Mouse (Mus musculus) heart, embryonic 15.5 days (tissue): ENCODE measurements around the gene Dph2. TPM values are rescaled to one million over a fixed set of nuclear protein-coding genes. Genes with fewer than 3 reads are reported as not detected.
A peak's percentile ranks its signal among the peaks of the same experiment; 100 is the strongest.

Experiments
- ATAC-seq: fragments of 200-750 bp; cut with Nextera tagmentation; replicated peaks from 2 replicates; pipeline ENCODE4 v1.8.0; 2017; ENCODE audit warnings: low read depth, moderate TSS enrichment; ENCODE audit not compliant: insufficient number of reproducible peaks, insufficient read depth, low FRiP score
- H3K27ac ChIP-seq: fragments of 300-500 bp; sonication (generic); 2 replicates; pipeline ENCODE4 v1.5.1; 2015; ENCODE audit warnings: mild to moderate bottlenecking, inconsistent platforms
- H3K27me3 ChIP-seq: fragments of 300-500 bp; sonication (generic); 2 replicates; pipeline ENCODE4 v1.6.1; 2015; ENCODE audit warnings: inconsistent platforms
- H3K36me3 ChIP-seq: fragments of 300-500 bp; sonication (generic); 2 replicates; pipeline ENCODE4 v1.6.1; 2015; ENCODE audit warnings: mild to moderate bottlenecking, inconsistent platforms
- H3K4me1 ChIP-seq: fragments of 300-500 bp; sonication (generic); replicated peaks from 2 replicates; pipeline ENCODE4 v1.6.1; 2015; ENCODE audit warnings: inconsistent platforms
- H3K4me2 ChIP-seq: fragments of 300-500 bp; sonication (generic); 2 replicates; pipeline ENCODE4 v1.6.1; 2015; ENCODE audit warnings: inconsistent platforms, mild to moderate bottlenecking, moderate library complexity
- H3K4me3 ChIP-seq: fragments of 300-500 bp; sonication (generic); 2 replicates; pipeline ENCODE4 v1.5.1; 2015; ENCODE audit warnings: mild to moderate bottlenecking, inconsistent platforms
- H3K9ac ChIP-seq: fragments of 300-500 bp; sonication (generic); 2 replicates; pipeline ENCODE4 v1.6.1; 2015; ENCODE audit warnings: mild to moderate bottlenecking, inconsistent platforms
- H3K9me3 ChIP-seq: fragments of 300-500 bp; sonication (generic); replicated peaks from 2 replicates; pipeline ENCODE4 v1.6.1; 2016; ENCODE audit warnings: inconsistent platforms
- WGBS: fragments of 180-500 bp; shearing (Covaris S2); methylation state at CpG from one replicate; pipeline ENCODE4 v1.1.7; 2015; ENCODE audit warnings: mixed read lengths; 5-methylcytosine and 5-hydroxymethylcytosine counted together
- polyA plus RNA-seq: library from polyadenylated mRNA; unstranded; fragments of >200 nt; fragmentation: Nextera tagmentation; extraction: Ambion mirVana; gene quantifications from 2 replicates; pipeline ENCODE4 v1.2.1, GENCODE M21; 2015

The Dph2 gene
- polyA plus RNA-seq, 1 experiment from 2014 or later = 9.5 TPM

DNA sequence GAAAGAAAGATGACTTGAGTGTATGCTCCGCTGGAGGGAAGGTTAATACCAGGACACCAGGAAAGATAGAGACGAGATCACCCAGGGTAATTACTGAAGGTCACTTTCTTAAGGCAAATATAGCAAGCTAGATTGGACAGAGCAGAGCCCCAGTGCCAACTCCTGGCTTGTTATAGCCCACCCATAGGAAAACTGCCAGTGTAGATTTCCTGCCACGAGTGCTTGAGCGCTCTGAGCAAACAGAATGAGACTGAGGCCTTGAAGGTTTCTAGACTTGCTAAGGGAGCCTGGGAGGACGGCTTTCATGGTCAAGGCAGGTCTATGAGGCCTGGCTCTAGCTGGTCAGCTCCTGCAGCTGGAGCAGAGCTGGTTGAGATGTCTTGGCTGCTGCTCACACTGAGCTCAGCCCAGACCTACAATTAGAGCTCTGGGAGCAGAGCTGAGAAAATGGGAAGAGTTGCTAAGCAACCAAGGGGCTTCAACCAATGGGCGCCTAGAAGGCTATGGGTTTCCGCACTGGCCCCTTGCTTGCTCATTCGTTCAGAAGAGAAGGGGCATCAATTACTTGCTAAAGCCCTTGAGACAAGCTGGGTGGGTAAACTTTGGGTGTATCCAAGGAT, 17.1 kb upstream of the Dph2 start:
- no peaks in the 10 kb centered on the region for H3K27me3 ChIP-seq
- H3K9ac ChIP-seq = no peak overlapping the region
- H3K4me3 ChIP-seq = no peak overlapping the region
- H3K36me3 ChIP-seq = peaks cover 13% of the 10 kb centered on the region
- WGBS = 75% methylated on average over 8 of the region's 8 CpGs
- ATAC-seq = no peak
- peaks cover 41% of the 10 kb centered on the region for H3K4me1 ChIP-seq
- no peaks in the 10 kb centered on the region for H3K9me3 ChIP-seq
- H3K27ac ChIP-seq = no peak overlapping the region
- H3K4me2 ChIP-seq = no peak overlapping the region

GRCm38 (mm10) chr4:117906196-117906595, 14.4 kb upstream of the Dph2 start:
- ATAC-seq = no peak
- Histone ChIP-seq H3K9me3 (no peaks in the 10 kb centered on the region), H3K27me3 (no peaks in the 10 kb centered on the region), H3K27ac (no peak overlapping the region), H3K4me3 (no peak overlapping the region), H3K9ac (no peak overlapping the region), H3K36me3 (peaks cover 35% of the 10 kb centered on the region), H3K4me1 (peaks cover 23% of the 10 kb centered on the region), H3K4me2 (no peak overlapping the region)
- WGBS = 84% methylated on average over 3 of the region's 3 CpGs

DNA sequence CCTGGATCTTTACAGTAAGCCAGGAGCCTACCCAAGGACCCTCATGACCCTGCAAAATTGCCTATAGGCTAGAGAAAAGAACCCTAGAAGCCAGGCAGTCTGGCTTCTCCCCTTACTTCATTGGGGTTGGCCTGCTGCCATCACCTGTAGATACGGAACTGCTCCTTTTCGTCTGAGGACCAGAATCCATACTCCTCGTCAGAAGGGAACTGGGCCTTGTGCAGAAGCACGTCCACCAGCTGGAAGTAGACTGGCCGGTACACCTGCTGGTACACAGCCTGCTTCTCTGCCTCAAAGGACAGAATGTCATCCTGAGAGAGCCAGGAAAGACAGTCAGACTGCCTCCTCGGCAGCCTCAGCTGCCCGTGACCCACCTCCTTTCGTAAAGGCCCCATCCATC, 12.9 kb upstream of the Dph2 start:
- H3K4me2 ChIP-seq = no peak overlapping the region
- 80% methylated on average over 8 of the region's 8 CpGs for WGBS
- H3K9ac ChIP-seq = no peak overlapping the region
- H3K27me3 ChIP-seq = no peaks in the 10 kb centered on the region
- H3K4me3 ChIP-seq = no peak overlapping the region
- H3K9me3 ChIP-seq = no peaks in the 10 kb centered on the region
- peaks cover 50% of the 10 kb centered on the region for H3K36me3 ChIP-seq
- no peak overlapping the region for H3K27ac ChIP-seq
- no peak for ATAC-seq
- peaks cover 19% of the 10 kb centered on the region for H3K4me1 ChIP-seq

GRCm38 (mm10) chr4:117904094-117904493, 12.3 kb upstream of the Dph2 start:
- peaks cover 13% of the 10 kb centered on the region for H3K4me1 ChIP-seq
- no peak overlapping the region for H3K9ac ChIP-seq
- no peak overlapping the region for H3K27ac ChIP-seq

GRCm38 (mm10) chr4:117898111-117898510, 6.3 kb upstream of the Dph2 start:
- no peak overlapping the region for H3K4me3 ChIP-seq
- no peak overlapping the region for H3K27ac ChIP-seq
- H3K36me3 ChIP-seq = peaks cover 71% of the 10 kb centered on the region
- no peak for ATAC-seq
- 70% methylated on average over 3 of the region's 3 CpGs for WGBS
- no peaks in the 10 kb centered on the region for H3K27me3 ChIP-seq
- no peaks in the 10 kb centered on the region for H3K4me1 ChIP-seq
- H3K9ac ChIP-seq = no peak overlapping the region
- no peak overlapping the region for H3K4me2 ChIP-seq
- H3K9me3 ChIP-seq = no peaks in the 10 kb centered on the region

More at GRCm38 (mm10) chr4:117904094-117904493, 12.3 kb upstream of the Dph2 start:
- Histone ChIP-seq H3K4me3 (no peak overlapping the region), H3K36me3 (peaks cover 56% of the 10 kb centered on the region), H3K9me3 (no peaks in the 10 kb centered on the region), H3K27me3 (no peaks in the 10 kb centered on the region), H3K4me2 (no peak overlapping the region)
- 87% methylated on average over 10 of the region's 10 CpGs for WGBS
- no peak for ATAC-seq

- Histone ChIP-seq H3K36me3 (peaks cover 50% of the 10 kb centered on the region), H3K4me2 (no peak overlapping the region), H3K27me3 (no peaks in the 10 kb centered on the region), H3K4me3 (no peak overlapping the region), H3K9ac (no peak overlapping the region), H3K4me1 (peaks cover 8% of the 10 kb centered on the region), H3K27ac (no peak overlapping the region), H3K9me3 (no peaks in the 10 kb centered on the region)
- no peak for ATAC-seq
- 96% methylated on average over 6 of the region's 6 CpGs for WGBS
These were observed 4.2 kb upstream of the Dph2 start for GRCm38 (mm10) chr4:117896031-117896430.

DNA sequence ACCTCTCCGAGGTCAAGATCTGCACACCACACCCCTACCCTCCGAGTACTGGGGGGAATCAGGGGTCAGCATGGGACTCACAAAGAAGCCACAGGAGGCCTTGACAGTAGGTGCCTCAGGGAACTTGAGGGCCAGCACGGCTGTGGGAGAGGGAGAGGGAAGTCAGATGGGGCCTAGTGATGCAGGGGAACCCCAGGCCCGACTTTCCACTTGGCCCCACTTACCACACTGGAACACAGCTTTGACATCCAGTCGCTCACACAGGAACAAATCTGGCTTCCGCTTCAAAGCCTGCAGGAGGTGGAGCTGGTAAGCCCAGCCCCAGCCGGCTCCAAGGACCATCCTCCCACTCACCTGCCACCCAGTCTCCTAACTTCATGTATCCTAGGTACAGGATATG, 3.5 kb upstream of the Dph2 start:
- WGBS = 80% methylated on average over 7 of the region's 7 CpGs
- Histone ChIP-seq H3K4me2 (no peak overlapping the region), H3K27ac (no peak overlapping the region), H3K27me3 (no peaks in the 10 kb centered on the region), H3K4me3 (no peak overlapping the region), H3K36me3 (peaks cover 43% of the 10 kb centered on the region), H3K9ac (no peak overlapping the region), H3K4me1 (peaks cover 12% of the 10 kb centered on the region), H3K9me3 (no peaks in the 10 kb centered on the region)
- no peak for ATAC-seq

DNA sequence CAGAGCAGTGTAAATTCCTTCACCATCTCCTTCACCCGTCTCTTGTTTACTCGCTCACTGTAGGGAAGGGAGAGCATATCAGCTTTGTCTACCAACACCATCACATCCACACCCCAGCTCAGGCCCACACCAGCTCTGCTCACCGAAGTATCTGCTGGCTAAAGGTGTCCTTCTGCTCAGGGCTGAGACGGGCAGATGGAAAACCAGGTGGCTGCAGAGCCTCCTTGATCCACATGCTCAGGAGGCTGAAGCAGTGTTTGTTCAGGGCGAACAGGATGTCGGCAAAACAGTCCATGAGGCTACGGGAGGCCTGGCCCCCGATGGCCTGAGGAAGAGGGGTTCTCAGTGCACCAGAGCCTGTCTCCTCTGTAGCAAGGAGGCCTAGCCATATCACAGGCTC, 2.8 kb upstream of the Dph2 start:
- no peak for ATAC-seq
- 85% methylated on average over 8 of the region's 8 CpGs for WGBS
- H3K27ac ChIP-seq = no peak overlapping the region
- H3K36me3 ChIP-seq = peaks cover 41% of the 10 kb centered on the region
- no peak overlapping the region for H3K9ac ChIP-seq
- no peaks in the 10 kb centered on the region for H3K27me3 ChIP-seq
- no peaks in the 10 kb centered on the region for H3K9me3 ChIP-seq
- no peak overlapping the region for H3K4me2 ChIP-seq
- H3K4me1 ChIP-seq = peaks cover 12% of the 10 kb centered on the region
- no peak overlapping the region for H3K4me3 ChIP-seq

DNA sequence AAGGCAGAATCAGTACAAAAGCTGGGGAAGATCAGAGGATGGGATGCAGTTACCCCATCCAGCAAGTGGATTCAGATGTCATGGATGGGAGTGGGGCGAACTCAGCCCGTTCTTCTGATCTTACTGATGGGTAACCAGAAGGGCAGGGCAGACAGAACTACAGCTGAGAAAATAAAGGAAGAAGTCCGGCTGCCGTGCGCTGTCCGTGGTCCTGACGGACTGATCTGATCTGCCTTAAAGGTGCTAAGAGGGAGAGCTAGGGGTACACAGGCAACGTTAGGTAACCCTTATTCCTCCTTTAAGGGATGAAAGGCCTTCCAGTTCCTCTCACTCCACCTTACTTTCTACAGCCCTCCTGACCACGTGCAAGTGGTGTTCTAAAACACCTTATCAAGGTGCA, 1.5 kb upstream of the Dph2 start:
- H3K4me2 ChIP-seq = no peak overlapping the region
- peaks cover 29% of the 10 kb centered on the region for H3K36me3 ChIP-seq
- H3K27me3 ChIP-seq = no peaks in the 10 kb centered on the region
- peaks cover 12% of the 10 kb centered on the region for H3K4me1 ChIP-seq
- ATAC-seq = no peak
- H3K9ac ChIP-seq = no peak overlapping the region
- no peak overlapping the region for H3K4me3 ChIP-seq
- 17% methylated on average over 9 of the region's 9 CpGs for WGBS
- H3K9me3 ChIP-seq = no peaks in the 10 kb centered on the region
- H3K27ac ChIP-seq = no peak overlapping the region

- Histone ChIP-seq H3K4me3 (peak overlapping the region; percentile 87), H3K36me3 (peaks cover 9% of the 10 kb centered on the region), H3K4me1 (peaks cover 26% of the 10 kb centered on the region), H3K27ac (no peak overlapping the region), H3K27me3 (no peaks in the 10 kb centered on the region), H3K9ac (no peak overlapping the region), H3K9me3 (no peaks in the 10 kb centered on the region), H3K4me2 (peak overlapping the region; percentile 88)
- WGBS = 86% methylated on average over 8 of the region's 8 CpGs
- no peak for ATAC-seq
These were observed 1.1 kb downstream of the Dph2 start for GRCm38 (mm10) chr4:117890750-117891149.

DNA sequence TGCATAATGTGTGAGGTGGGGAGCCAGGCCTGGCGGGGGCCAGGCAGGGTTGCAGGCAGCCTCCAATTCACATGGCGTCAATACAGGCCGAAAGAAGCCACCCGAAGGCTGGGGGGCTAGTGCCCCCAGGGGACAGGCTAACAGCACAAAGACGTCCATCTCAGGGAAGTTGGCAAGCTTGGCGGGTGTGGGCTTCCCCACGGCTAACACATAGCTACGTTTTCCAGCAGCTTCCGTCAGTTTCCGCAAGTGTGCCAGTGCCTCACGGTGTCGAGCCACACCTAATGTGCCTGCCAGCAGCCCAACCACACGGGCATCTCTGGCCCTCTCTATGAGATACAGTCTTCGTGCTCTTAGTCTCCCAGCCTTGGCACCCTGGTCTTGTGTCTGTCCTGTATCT, 1.8 kb downstream of the Dph2 start:
- H3K4me1 ChIP-seq = peaks cover 27% of the 10 kb centered on the region
- H3K27me3 ChIP-seq = no peaks in the 10 kb centered on the region
- no peak overlapping the region for H3K4me2 ChIP-seq
- no peak overlapping the region for H3K4me3 ChIP-seq
- no peak overlapping the region for H3K27ac ChIP-seq
- no peak for ATAC-seq
- no peak overlapping the region for H3K9ac ChIP-seq
- peaks cover 16% of the 10 kb centered on the region for H3K36me3 ChIP-seq
- no peaks in the 10 kb centered on the region for H3K9me3 ChIP-seq
- WGBS = 90% methylated on average over 14 of the region's 14 CpGs

DNA sequence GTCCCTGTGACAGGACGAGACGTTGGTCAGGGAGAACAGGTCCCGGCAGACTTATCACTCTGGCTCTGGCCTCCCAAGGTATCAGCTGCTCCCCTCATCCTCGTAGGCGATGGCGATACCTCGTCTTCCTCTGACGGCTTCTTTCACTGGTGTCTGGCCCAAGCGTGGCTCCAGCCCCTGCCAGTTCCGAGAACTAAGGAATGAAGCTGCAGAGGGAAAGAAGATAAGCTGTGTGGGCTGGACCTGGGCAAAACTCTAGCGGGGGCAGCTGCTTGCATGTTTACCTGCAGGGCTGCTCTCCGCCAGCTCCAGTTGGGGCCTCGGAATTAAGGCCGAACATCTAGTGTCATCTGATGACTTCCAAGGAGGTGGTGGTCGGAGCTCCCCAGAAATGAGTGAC, 2.4 kb downstream of the Dph2 start:
- Histone ChIP-seq H3K9me3 (no peaks in the 10 kb centered on the region), H3K27ac (no peak overlapping the region), H3K4me3 (no peak overlapping the region), H3K36me3 (peaks cover 21% of the 10 kb centered on the region), H3K9ac (no peak overlapping the region), H3K4me2 (no peak overlapping the region), H3K4me1 (peaks cover 27% of the 10 kb centered on the region), H3K27me3 (no peaks in the 10 kb centered on the region)
- WGBS = 80% methylated on average over 15 of the region's 15 CpGs
- ATAC-seq = no peak
